Mouse (Mus musculus) 3134 (cell line): ENCODE results near the gene Arhgef26.

Experiments used
- DNase-seq: peaks from one replicate; pipeline ENCODE4 v3.0.0-alpha.2; 2011; ENCODE audit warnings: low spot score; ENCODE audit not compliant: insufficient read length; ENCODE audit errors: extremely low read depth

The Arhgef26 gene

GRCm38 (mm10) chr3:62379946-62380345 lies 41.8 kb downstream of the Arhgef26 start:
- no peak for DNase-seq

- no peak for DNase-seq
Measured at GRCm38 (mm10) chr3:62380420-62380819, 42.3 kb downstream of the Arhgef26 start.

- no peak for DNase-seq
Measured at GRCm38 (mm10) chr3:62382853-62383252, 44.7 kb downstream of the Arhgef26 start.

- no peak for DNase-seq
Measured at GRCm38 (mm10) chr3:62392636-62393035, 54.5 kb downstream of the Arhgef26 start.

- no peak for DNase-seq
Measured at GRCm38 (mm10) chr3:62394284-62394683, 56.1 kb downstream of the Arhgef26 start.

- DNase-seq, result no peak
Measured at GRCm38 (mm10) chr3:62395368-62395767, 57.2 kb downstream of the Arhgef26 start.

- no peak for DNase-seq
Measured at GRCm38 (mm10) chr3:62396109-62396508, 58.0 kb downstream of the Arhgef26 start.

GRCm38 (mm10) chr3:62398094-62398493 lies 60.0 kb downstream of the Arhgef26 start:
- DNase-seq, result no peak

- DNase-seq, result no peak
Measured at GRCm38 (mm10) chr3:62399826-62400746, 61.9 kb downstream of the Arhgef26 start.

- no peak for DNase-seq
Measured at GRCm38 (mm10) chr3:62402466-62402865, 64.3 kb downstream of the Arhgef26 start.

- no peak for DNase-seq
Measured at GRCm38 (mm10) chr3:62404477-62405246, 66.5 kb downstream of the Arhgef26 start.

GRCm38 (mm10) chr3:62409555-62410182 lies 71.5 kb downstream of the Arhgef26 start:
- DNase-seq, result no peak

- DNase-seq, result no peak
Measured at GRCm38 (mm10) chr3:62410491-62410890, 72.3 kb downstream of the Arhgef26 start.

- no peak for DNase-seq
Measured at GRCm38 (mm10) chr3:62412704-62413103, 74.6 kb downstream of the Arhgef26 start.

GRCm38 (mm10) chr3:62414926-62415325 lies 76.8 kb downstream of the Arhgef26 start:
- no peak for DNase-seq

GRCm38 (mm10) chr3:62417458-62417857 lies 79.3 kb downstream of the Arhgef26 start:
- DNase-seq, result no peak

GRCm38 (mm10) chr3:62418387-62419138 lies 80.4 kb downstream of the Arhgef26 start:
- DNase-seq, result no peak

- DNase-seq, result no peak
Measured at GRCm38 (mm10) chr3:62433675-62434074, 95.5 kb downstream of the Arhgef26 start.

- DNase-seq, result no peak
Measured at GRCm38 (mm10) chr3:62435923-62436322, 97.8 kb downstream of the Arhgef26 start.

- DNase-seq, result no peak
Measured at GRCm38 (mm10) chr3:62440431-62440969, 102.4 kb downstream of the Arhgef26 start.
